Mouse (Mus musculus) left cerebral cortex, adult 9 months (tissue): ENCODE measurements around the gene Tenm3.

ENCODE experiments used
- DNase-seq, 2 experiments: peaks; one replicate each; pipeline ENCODE4 v3.0.0; 2022; ENCODE audit warnings: low spot score in 2 of 2

Gene Tenm3

GRCm38 (mm10) chr8:48809104-48809503, 34.6 kb downstream of the Tenm3 start:
- no peak for DNase-seq

DNA sequence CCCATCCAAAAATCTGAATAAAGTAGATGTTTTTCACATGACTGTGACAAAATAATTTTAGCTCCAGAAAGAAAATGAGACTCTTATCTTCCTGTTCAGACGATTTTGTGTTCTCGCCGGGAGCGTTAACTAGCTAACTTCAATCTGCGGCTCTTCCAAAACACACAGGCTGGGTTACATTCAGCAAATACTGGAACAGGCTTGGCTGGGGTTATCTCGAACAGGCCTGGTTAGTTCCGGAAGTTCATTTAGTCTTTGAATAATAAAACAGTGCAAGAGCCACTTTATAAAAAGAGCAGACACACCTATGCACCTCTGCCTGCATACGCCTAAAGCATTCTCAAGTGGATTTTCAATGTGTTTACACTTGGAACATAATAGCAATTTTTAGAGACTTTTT, 40.7 kb downstream of the Tenm3 start:
- no peak for DNase-seq

GRCm38 (mm10) chr8:48802231-48802630, 41.5 kb downstream of the Tenm3 start:
- DNase-seq: no peak

DNA sequence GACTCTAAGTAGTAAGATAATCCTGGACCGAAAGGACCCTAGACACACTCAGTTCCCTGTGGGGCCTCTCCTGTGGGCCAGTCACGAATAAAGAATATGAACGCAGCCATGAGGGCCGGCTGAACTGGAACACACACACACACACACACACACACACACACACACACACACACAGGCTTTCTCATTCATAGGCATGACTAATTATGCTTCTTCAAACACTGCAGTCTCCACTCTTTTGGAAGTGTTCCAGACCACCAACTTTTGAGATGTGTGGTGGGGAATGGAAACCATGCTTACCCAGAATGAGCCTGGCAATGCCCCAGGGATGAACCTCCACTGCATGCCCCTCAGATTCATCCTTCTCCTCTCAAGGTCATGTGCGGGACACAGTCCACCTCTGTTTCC, 45.8 kb downstream of the Tenm3 start:
- DNase-seq: no peak

DNA sequence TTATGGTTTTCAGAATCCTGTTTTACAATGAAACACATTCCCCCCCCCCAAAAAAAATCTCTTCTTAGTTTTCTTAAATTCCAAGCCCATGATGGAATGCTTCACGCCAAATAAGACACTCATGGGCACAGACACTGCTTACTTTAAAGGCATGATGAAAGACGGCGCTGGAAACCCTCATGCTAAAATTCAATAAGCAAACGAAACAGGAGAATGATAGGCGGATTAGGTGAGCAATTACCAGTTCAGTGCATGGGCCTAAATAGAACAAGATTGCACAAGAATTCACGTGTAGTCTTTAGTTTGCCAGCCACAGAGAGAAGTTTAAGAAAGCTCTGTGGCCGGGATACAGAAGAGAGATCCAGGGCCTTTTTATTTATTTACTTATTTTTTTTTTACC, 49.5 kb downstream of the Tenm3 start:
- no peak for DNase-seq

DNA sequence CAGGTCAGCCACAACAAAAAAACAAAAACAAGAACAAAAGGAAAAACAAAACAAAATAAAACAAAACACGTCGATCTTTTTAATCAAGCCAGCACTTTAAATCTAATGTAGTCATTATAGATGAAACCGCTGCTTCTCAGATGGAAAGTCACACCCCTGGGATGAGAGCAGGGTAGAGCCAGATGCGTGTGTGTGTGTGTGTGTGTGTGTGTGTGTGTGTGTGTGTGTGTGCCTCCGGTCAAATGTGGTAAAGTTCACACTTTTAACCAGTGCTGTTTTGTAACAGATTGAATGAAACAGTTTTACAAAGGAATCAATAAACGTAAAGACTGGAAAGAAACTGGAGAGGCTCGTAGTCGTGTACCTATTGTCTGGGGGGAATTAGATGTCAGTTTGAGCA, 50.0 kb downstream of the Tenm3 start:
- DNase-seq: no peak

DNA sequence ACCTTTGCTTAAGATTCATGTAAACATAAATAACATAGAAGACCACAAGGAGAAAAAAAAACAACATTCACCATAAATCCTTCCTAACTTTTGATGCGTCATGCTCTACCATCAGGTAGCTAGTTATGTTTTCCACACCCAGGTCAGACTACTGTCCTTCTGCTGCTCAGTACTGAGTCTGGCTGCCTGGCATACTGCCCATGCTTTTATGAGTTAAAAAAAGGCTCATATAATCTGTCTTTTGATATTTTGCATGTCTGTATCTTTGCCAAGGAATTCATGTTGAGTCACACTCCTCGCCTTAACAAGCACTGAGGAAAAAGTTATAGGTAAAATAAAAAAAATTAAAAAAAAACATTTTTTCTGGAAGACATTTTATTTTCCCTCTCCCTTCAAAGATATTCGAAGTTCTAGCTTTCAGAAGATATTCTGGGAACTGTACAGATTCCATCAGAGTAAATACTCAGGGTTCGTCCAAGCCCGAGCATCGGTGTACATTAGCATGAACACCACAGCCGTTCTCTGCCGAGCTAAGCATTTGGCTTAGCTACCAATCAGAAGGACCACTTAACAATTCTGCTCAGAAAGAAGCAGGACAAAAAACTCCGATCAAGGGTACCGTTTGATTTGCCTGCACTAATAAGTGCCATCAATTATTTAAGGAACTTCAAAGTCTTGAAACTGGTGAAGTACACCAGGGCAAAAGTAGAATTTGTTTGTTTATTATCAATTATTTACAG, 51.0 kb downstream of the Tenm3 start:
- DNase-seq: no peak

- no peak for DNase-seq
Measured at GRCm38 (mm10) chr8:48783308-48783707, 60.4 kb downstream of the Tenm3 start.

- DNase-seq: no peak
Measured at GRCm38 (mm10) chr8:48780628-48781027, 63.1 kb downstream of the Tenm3 start.

GRCm38 (mm10) chr8:48779194-48779593, 64.6 kb downstream of the Tenm3 start:
- no peak for DNase-seq

DNA sequence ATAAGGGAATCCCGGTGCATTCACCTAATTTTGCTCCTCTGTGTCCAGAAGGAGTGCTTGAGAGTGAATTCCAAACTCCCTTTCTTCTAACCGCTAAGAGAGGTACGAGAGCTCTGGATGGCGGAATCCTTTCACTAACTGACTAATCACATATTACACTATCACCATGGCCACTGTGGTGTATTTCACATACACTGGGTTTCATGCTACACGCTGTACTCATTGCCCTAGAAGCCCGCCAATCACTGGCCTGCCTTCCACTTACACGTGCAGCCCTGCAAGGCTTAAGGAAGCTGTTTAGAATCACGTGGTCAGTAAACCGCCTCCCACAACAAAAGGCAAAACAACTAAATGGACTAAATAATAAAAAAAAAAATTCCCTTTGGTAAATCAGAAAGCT, 67.7 kb downstream of the Tenm3 start:
- no peak for DNase-seq

- no peak for DNase-seq
Measured at GRCm38 (mm10) chr8:48775531-48776037, 68.2 kb downstream of the Tenm3 start.

- DNase-seq: no peak
Measured at GRCm38 (mm10) chr8:48774837-48775236, 68.9 kb downstream of the Tenm3 start.

DNA sequence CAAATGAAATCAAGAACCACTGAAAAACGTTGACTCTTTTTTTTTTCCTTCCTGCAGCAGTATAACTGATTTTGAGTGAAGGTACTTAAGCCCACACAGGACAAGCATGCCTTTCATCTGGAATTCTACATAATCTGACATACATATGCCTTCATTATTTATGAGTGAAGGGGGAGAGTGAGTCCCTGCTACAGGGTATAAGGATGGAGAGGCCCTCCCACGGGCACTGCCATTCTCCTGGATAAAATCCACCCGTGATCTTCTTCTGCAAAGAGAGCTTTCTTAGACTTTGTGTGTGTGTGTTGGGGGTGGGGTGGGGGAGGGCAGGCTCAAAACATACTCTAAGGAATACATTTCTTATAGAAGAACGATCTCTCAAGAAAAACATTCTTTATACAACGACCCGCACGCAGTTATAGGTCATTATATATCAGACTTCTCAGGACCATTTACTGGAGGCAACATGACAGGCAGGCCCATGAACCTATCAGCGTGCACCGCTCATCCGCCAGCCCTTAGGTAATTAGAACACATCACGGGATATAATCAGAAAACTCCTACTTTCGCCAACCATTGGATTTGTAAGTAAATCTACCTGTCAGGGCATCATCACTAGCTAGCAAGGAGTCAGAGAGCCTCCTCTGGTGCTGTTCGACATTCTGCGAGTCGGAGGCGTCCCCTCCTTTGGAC, 77.1 kb downstream of the Tenm3 start:
- DNase-seq: no peak

DNA sequence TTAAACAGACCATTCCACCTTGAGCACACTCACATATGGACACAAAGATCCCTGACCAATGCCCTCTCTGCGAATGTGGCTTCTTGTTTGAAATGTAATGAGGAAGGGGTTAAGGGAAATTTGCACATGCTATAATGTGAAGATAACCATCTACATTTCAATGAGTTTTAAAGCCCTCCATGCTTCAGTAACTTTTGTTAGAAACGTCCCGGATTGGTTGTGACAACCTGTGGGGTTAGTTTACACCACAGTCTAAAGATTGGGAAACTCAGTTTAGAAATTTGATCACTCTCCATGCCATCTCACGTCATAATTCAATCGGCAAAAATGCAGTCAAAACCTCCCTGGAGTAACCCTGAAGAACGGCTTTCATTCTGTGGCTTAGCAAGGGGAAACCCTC, 78.5 kb downstream of the Tenm3 start:
- no peak for DNase-seq

- no peak for DNase-seq
Measured at GRCm38 (mm10) chr8:48764011-48764410, 79.7 kb downstream of the Tenm3 start.

- DNase-seq: no peak
Measured at GRCm38 (mm10) chr8:48756874-48757273, 86.9 kb downstream of the Tenm3 start.

- no peak for DNase-seq
Measured at GRCm38 (mm10) chr8:48755492-48755891, 88.3 kb downstream of the Tenm3 start.

- DNase-seq: no peak
Measured at GRCm38 (mm10) chr8:48754959-48755358, 88.8 kb downstream of the Tenm3 start.

DNA sequence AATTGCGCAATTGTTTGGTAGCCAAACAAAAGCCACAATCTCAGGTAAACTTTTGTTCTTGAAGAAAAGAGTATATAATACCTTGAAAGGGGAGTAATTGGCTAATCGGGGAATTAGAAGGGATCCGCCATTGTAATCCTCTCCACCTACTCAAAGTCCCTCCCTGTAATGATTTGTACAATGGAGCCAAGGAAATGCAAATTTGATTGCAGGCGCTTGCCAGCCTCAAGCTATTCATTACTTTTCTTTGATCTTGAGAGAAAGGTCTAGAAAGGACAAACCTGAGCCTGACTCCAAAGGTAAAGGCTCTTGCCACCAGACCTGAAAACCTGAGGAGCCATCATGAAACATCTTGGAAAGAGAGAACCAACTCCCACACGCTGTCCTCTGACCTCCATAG, 91.8 kb downstream of the Tenm3 start:
- DNase-seq: no peak

GRCm38 (mm10) chr8:48748503-48749059, 95.2 kb downstream of the Tenm3 start:
- no peak for DNase-seq

- no peak for DNase-seq
Measured at GRCm38 (mm10) chr8:48743912-48744311, 99.8 kb downstream of the Tenm3 start.

DNA sequence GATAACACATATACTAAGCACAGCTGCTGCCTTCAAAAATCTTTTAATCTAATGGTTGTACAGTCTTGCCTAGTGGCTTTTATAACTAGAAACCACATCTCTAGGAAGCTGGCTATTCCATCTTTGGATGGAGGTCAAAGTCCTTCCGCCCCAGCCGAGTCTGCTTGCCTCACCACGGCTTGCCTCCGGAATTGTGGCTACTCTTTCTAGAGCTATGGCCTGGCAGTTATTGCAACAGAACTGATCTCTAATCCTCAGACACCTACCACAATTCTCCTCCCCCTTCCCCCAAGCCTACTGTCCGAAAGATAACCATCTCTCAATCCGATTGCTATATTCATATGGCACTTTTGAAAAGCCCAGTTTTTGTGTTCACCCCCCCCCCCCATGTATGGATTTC, 101.0 kb downstream of the Tenm3 start:
- no peak for DNase-seq
